Mouse (Mus musculus) midbrain, postnatal 0 days (tissue): ENCODE data around the gene Thbs4. TPM values are rescaled to one million over a fixed set of nuclear protein-coding genes. Genes with fewer than 3 reads are reported as not detected.
"Not testable (repeated sequence)": the region's sequence is repeated elsewhere in the genome, so short reads cannot be mapped to it uniquely, and the experiment has no call there.

Source experiments
- ATAC-seq: fragments of 200-750 bp; cut with Nextera tagmentation; 2 replicates; pipeline ENCODE4 v1.8.0; 2017; ENCODE audit warnings: moderate number of reproducible peaks, mild to moderate bottlenecking, moderate TSS enrichment, moderate library complexity; ENCODE audit not compliant: low FRiP score
- DNase-seq: peaks from one replicate; pipeline ENCODE4 v3.0.0-alpha.2; 2015; ENCODE audit warnings: low spot score
- H3K27ac ChIP-seq: fragments of 300-500 bp; sonication (generic); 2 replicates; pipeline ENCODE4 v1.5.1; 2014; ENCODE audit warnings: low read depth, mild to moderate bottlenecking, low read length, mixed read lengths
- H3K27me3 ChIP-seq: fragments of 300-500 bp; sonication (generic); 2 replicates; pipeline ENCODE4 v1.6.1; 2014; ENCODE audit warnings: low read length, control low read depth, mixed read lengths; ENCODE audit not compliant: insufficient read depth
- H3K36me3 ChIP-seq: fragments of 300-500 bp; sonication (generic); 2 replicates; pipeline ENCODE4 v1.6.1; 2014; ENCODE audit warnings: low read length, control low read depth, mixed read lengths; ENCODE audit not compliant: insufficient read depth
- H3K4me1 ChIP-seq: fragments of 300-500 bp; sonication (generic); 2 replicates; pipeline ENCODE4 v1.6.1; 2014; ENCODE audit warnings: mild to moderate bottlenecking, control low read depth, antibody characterized with exemption, low read length, mixed read lengths; ENCODE audit not compliant: insufficient read depth
- H3K4me2 ChIP-seq: fragments of 300-500 bp; sonication (generic); 2 replicates; pipeline ENCODE4 v1.6.1; 2014; ENCODE audit warnings: low read depth, mild to moderate bottlenecking, low read length, mixed read lengths; ENCODE audit not compliant: poor library complexity, severe bottlenecking
- H3K4me3 ChIP-seq: fragments of 300-500 bp; sonication (generic); 2 replicates; pipeline ENCODE4 v1.5.1; 2014; ENCODE audit warnings: low read depth, mild to moderate bottlenecking, low read length, moderate library complexity
- H3K9ac ChIP-seq: fragments of 300-500 bp; sonication (generic); replicated peaks from 2 replicates; pipeline ENCODE4 v1.6.1; 2014; ENCODE audit warnings: mild to moderate bottlenecking, low read length, moderate library complexity, mixed read lengths; ENCODE audit not compliant: poor library complexity, severe bottlenecking
- H3K9me3 ChIP-seq: fragments of 300-500 bp; sonication (generic); 2 replicates; pipeline ENCODE4 v1.6.1; 2016; ENCODE audit warnings: low read length, control low read depth
- CTCF ChIP-seq: IDR thresholded peaks from 2 replicates; pipeline ENCODE4 v1.5.1; 2016; ENCODE audit warnings: antibody characterized with exemption, mild to moderate bottlenecking
- whole genome bisulfite sequencing: fragments of 180-500 bp; shearing (Covaris S2); extraction: QIAGEN DNeasy Blood & Tissue Kit; methylation state at CpG from one replicate; pipeline ENCODE4 v1.1.7; 2014; 5-methylcytosine and 5-hydroxymethylcytosine counted together
- polyA plus RNA-seq: library from polyadenylated mRNA; unstranded; fragments of >200 nt; fragmentation: Nextera tagmentation; extraction: Ambion mirVana; gene quantifications from 2 replicates; pipeline ENCODE4 v1.2.1, GENCODE M21; 2015
- total RNA-seq: library from RNA; depleted of rRNA; stranded (reverse); fragments of >200 nt; gene quantifications from 2 replicates; pipeline ENCODE4 v1.2.3, GENCODE M21; 2014; rRNA removed

The Thbs4 gene
- 0.93 and 0.94 TPM in 2 replicates for total RNA-seq
- polyA plus RNA-seq = 1.5 and 1.7 TPM in 2 replicates

DNA sequence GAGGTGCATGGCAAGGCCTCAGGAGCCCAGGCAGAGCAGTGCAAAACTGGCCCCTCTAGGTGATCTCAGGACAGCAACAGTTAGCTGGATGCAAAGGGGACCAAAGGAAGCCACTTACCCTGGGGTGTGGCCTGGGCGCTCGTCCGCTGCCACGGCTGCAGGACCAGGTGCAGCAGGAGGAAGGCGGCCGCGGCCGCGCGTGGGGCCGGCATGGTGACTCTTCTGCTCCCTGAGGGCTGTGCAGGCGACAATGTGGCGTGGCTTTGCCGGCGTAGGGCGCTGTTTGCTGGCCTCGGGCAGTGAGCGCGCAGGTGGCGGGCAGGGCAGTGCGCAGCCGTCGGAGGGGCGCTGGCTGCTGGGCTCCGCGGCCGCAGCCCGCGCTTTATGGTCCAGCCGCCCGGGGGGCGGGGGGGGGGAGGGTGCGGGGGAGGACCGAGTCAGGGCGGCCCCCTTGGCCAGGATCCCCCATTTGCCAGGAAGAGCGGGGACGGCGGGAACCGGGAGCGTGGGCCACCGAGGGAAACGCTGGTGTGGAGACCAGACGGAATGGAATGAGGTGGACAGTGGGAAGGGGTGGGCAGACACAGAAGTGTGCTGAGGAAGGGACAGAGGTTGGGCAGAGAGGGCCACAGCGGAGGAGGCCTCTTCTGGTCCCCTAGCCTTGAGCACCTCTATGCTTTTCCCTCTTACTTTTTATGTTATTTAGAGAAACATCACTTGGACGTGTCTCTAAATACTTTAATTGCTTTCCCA is at the start of gene Thbs4:
Thbs4 (minus strand) TSS at position 357 of the 753 bp plus-strand sequence.
- no peaks in the 10 kb centered on the region for H3K4me1 ChIP-seq
- no peaks in the 10 kb centered on the region for H3K36me3 ChIP-seq
- peaks cover 10% of the 10 kb centered on the region; the same call in 1 of the 2 replicates for H3K27me3 ChIP-seq
- no peak within 1 kb of the TSS for H3K27ac ChIP-seq
- ATAC-seq = 0 out of 2 replicates have a peak, but pooled peaks have one; percentile 52
- H3K4me3 ChIP-seq = peak within 1 kb of the TSS; percentile 35
- 9% methylated on average over 36 of the region's 45 CpGs for WGBS
- no peak for TF ChIP-seq CTCF
- H3K9me3 ChIP-seq = no peaks in the 10 kb centered on the region
- H3K4me2 ChIP-seq = peak within 1 kb of the TSS; percentile 57
- DNase-seq = no peak
- H3K9ac ChIP-seq = peak within 1 kb of the TSS; percentile 19; the same call in 1 of the 2 replicates

DNA sequence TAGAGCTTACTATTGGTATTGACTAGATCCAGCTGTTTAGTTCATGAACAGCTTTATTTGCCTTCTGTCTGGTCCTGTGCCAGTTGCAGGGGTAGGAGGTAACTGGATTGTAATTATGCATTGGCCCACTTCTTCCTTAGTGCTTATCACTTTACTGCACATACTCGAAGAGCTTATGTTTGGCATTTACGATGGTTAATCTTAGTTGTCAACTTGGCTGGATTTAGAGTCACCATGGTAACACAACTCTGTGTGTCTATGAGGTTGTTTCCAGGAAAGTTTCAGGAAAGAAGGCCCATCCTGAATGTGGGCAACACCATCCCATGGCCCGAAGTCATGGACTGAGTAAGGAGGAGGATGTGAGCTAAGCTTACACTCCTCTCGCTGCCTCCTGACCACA is 38.5 kb upstream of the Thbs4 start:
- H3K4me1 ChIP-seq = no peaks in the 10 kb centered on the region
- no peak for ATAC-seq
- 85% methylated on average over 4 of the region's 4 CpGs for WGBS
- H3K9ac ChIP-seq = no peak overlapping the region
- no peaks in the 10 kb centered on the region for H3K36me3 ChIP-seq
- H3K4me3 ChIP-seq = no peak overlapping the region
- no peak for TF ChIP-seq CTCF
- no peaks in the 10 kb centered on the region for H3K9me3 ChIP-seq
- H3K4me2 ChIP-seq = no peak overlapping the region
- no peaks in the 10 kb centered on the region for H3K27me3 ChIP-seq
- H3K27ac ChIP-seq = no peak overlapping the region
- DNase-seq = no peak

DNA sequence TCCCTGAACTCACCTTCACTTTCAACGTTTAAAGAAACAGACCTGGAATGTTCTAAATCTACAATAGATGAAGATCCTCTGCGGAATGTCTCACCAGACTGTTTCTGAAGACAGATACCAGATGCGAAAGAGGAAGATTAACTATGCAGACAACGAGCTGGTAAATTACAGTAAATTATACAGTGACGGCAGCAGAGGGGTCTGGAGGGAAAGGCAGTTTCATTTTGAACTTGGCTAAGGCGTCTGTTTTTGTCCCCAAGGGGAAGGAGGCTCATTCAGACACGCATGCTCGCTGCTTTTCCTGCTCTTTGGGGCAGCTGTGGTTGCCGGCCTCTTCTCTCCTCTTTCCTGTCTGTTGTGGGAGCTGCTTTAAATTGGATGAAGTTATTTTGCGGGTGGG is 34.2 kb upstream of the Thbs4 start:
- 60% methylated on average over 10 of the region's 10 CpGs for WGBS
- ATAC-seq = no peak
- no peak overlapping the region for H3K4me2 ChIP-seq
- no peak overlapping the region for H3K27ac ChIP-seq
- peak; percentile 22 for DNase-seq
- H3K36me3 ChIP-seq = no peaks in the 10 kb centered on the region
- H3K27me3 ChIP-seq = no peaks in the 10 kb centered on the region
- no peaks in the 10 kb centered on the region for H3K4me1 ChIP-seq
- no peak overlapping the region for H3K4me3 ChIP-seq
- no peaks in the 10 kb centered on the region for H3K9me3 ChIP-seq
- TF ChIP-seq CTCF = no peak
- no peak overlapping the region for H3K9ac ChIP-seq

DNA sequence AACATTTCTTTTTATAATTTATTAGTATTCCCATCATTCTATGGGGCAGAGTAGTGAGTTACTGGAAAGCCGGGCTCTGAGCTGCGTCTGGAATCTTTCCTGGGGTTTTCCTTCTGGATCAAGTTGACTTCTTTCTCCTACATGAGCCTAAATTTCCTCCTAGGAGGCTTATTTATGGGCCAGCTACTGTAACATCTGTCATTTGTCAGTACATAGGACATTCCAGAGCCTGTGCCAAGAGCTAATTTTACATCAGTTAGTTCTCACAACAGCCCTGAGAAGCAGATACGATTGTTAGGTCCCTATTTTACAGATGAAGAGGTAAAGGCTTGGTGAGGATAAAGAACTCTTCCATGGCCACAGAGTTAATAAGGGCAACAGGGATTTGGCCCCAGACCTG is 22.7 kb upstream of the Thbs4 start:
- Histone ChIP-seq H3K9ac (no peak overlapping the region), H3K27ac (no peak overlapping the region), H3K4me1 (no peaks in the 10 kb centered on the region), H3K4me3 (no peak overlapping the region), H3K36me3 (no peaks in the 10 kb centered on the region), H3K4me2 (no peak overlapping the region), H3K9me3 (no peaks in the 10 kb centered on the region), H3K27me3 (no peaks in the 10 kb centered on the region)
- WGBS = 86% methylated on average over 3 of the region's 3 CpGs
- no peak for TF ChIP-seq CTCF
- ATAC-seq = no peak
- no peak for DNase-seq

DNA sequence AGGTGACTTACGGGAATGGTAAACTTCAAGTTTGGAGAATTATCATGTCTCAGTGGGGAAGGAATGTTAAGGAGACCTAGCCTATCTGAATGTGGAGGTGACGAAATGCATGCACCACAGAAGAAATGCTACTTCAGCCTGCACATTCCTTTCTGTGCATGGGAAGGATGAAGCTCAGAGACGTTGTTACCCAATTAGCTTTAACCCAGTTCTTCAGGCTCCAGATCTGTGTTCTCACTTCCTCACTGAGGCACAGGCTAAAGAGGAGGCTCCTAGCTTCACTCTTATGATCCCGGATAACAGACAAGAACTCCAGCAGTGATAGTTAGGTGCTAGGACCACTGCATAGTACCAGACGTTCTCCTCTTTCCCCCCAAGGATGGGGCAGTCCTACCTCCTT is 21.7 kb upstream of the Thbs4 start:
- H3K36me3 ChIP-seq = no peaks in the 10 kb centered on the region
- no peak overlapping the region for H3K9ac ChIP-seq
- no peak overlapping the region for H3K27ac ChIP-seq
- WGBS = 84% methylated on average over 5 of the region's 5 CpGs
- H3K27me3 ChIP-seq = no peaks in the 10 kb centered on the region
- no peaks in the 10 kb centered on the region for H3K9me3 ChIP-seq
- H3K4me2 ChIP-seq = no peak overlapping the region
- DNase-seq = no peak
- no peak overlapping the region for H3K4me3 ChIP-seq
- no peaks in the 10 kb centered on the region for H3K4me1 ChIP-seq
- TF ChIP-seq CTCF = no peak
- ATAC-seq = no peak

DNA sequence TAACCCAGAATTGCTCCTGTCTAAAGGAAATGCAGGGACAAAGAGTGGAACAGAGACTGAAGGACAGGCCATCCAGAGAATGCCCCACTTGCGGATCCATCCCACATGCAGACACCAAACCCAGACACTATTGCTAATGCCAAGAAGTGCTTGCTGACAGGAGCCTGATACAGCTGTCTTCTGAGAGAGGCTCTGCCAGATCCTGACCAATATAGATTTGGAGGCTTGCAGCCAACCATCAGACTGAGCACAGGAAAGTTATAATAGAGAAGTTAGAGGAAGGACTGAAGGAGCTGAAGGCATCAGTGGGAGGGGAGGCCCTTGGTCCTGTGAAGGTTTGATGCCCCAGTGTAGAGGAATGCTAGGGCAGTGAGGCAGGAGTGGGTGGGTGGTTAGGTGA is 16.0 kb upstream of the Thbs4 start:
- H3K9ac ChIP-seq, H3K27me3 ChIP-seq, DNase-seq, H3K4me3 ChIP-seq, H3K27ac ChIP-seq, H3K4me1 ChIP-seq, H3K4me2 ChIP-seq, H3K9me3 ChIP-seq, ATAC-seq, H3K36me3 ChIP-seq: not testable (repeated sequence)
- WGBS = 83% methylated on average over 1 of the region's 1 CpGs
